Mouse (Mus musculus): ENCODE measurements around the gene Slc44a1. TPM values are rescaled to one million over a fixed set of nuclear protein-coding genes. Genes with fewer than 3 reads are reported as not detected.

Slc44a1 gene
- 15.2 and 57.4 TPM in 2 replicates for polyA plus RNA-seq (2021; fragmentation: Nextera tagmentation)
- long read RNA-seq, experiment 1, full-length matches to known transcripts, result 16 of 62 reads
- long read RNA-seq, experiment 1, partial matches to known transcripts, result 33 of 62 reads
- long read RNA-seq, experiment 1, other reads (novel, unspliced or antisense), result 13 of 62 reads
- long read RNA-seq, experiment 2, full-length matches to known transcripts, result 2 of 42 reads
- long read RNA-seq, experiment 2, partial matches to known transcripts, result 24 of 42 reads
- long read RNA-seq, experiment 2, other reads (novel, unspliced or antisense), result 16 of 42 reads

GRCm38 (mm10) chr4:53440010-53440815, at the start of gene Slc44a1:
Gene Slc44a1, plus strand, starts transcription at chr4:53440413.

GRCm38 (mm10) chr4:53631316-53632010, 191.2 kb downstream of the Slc44a1 start, which contains the start of gene Fsd1l:
Gene Fsd1l, plus strand, starts transcription at chr4:53631471.

Other genes with a start within 250 kb of the Slc44a1 start
- 4.2 and 5.1 TPM in 2 replicates for gene Fsd1l, start 191.1 kb downstream of the Slc44a1 start, polyA plus RNA-seq (2021; fragmentation: Nextera tagmentation)